Mouse (Mus musculus) layer of hippocampus, postnatal 36 days (tissue): ENCODE results near the gene Ccnyl1. TPM values are rescaled to one million over a fixed set of nuclear protein-coding genes. Genes with fewer than 3 reads are reported as not detected.

Experiments
- DNase-seq, 2 experiments: peaks; one replicate each; pipeline ENCODE4 v3.0.0; 2022
- total RNA-seq, 2 experiments: library from RNA; stranded (reverse); gene quantifications; 2 replicates each; pipeline ENCODE4 v1.2.3; 2021

Ccnyl1 gene
- total RNA-seq, 2 experiments from 2014 or later = 14.1 to 16.9 TPM

DNA sequence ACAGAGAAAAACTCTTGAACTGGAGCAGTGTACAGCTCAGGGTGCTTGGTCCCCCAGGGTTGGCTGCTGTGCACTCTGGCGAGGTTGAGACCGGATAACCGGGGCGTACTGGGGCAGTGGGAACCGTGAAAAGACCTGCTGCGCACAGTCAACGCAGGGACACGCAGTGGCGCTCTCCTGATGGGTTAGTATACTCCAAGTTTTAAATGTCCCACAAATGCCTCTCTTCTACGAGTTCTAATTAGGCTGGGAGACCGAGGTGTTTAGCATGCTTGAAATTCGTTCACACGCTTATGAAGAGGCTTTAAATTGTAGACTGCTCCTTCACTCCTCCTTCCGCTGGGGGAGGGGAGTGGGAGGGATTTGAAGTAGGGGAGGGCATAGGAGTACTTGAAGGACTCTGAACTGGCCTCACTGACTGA, 48.4 kb downstream of the Ccnyl1 start:
- DNase-seq = no peak

DNA sequence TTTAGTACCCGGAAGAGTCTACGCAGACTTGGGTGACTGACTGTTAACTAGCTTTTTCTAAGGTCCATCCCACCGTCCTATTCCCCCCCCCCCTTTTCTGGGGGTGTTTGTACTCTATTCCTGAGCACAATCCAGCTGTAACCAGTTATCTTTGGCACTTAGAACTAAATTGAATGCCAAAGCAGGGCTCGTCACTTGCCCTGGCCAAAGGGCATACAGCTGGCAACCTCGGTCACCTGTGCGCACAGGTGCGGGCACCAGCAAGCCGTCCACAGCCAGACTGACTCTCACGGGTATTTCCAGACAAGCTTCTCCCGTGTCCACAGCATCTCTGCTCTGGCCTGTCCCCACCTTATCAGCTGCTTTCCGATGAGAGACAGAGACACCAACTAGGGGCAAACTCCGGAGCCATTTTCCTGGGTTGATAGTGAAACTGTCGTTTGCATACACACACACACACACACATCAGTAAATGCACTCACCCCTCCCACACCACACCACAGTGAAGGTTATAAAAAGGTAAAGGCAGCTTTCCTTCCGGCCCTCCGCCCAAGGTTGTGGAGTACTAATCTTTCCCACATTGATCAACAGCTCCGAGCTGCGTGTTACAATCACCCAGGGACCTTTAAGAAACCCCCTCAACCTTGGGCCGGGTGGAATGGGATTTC, 52.6 kb downstream of the Ccnyl1 start:
- DNase-seq = no peak

DNA sequence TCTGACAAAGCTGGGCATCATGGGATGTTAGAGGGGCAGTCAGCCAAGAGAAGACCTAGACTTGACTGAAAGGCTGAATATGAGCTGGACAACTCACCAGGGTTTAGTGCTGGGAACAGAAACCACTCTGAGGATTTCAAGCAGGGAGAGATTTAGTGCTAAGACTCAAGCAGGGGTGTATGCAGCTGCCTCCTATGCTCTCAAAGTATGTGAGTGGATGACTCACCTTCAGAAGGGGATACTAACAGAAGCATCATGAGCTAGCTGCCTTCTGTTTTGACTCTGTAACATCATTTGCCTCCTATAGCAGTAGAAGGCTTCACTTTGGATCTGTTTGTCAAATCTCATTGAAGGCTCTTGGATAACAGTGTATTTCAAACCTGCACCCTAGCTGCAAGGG, 54.4 kb downstream of the Ccnyl1 start:
- DNase-seq = no peak

DNA sequence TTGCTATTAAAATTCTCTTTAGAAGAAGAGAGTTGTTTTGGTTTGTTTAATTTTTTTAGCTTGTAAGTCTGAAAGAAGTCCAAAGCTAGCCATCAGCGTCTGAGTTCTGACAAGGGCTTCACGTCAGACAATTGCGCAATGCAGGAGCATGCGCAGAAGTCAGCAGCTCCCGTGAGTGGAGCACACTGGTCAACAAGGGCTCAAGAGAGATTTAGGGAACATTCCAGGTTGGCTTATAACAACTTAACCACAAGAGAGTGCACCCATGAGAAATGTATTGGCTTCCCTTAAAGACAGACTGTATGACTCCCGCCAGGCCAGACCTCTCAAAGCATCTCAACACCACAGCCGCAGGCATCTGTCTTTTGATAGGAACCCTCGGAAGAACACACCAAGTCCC, 62.9 kb downstream of the Ccnyl1 start:
- no peak for DNase-seq

DNA sequence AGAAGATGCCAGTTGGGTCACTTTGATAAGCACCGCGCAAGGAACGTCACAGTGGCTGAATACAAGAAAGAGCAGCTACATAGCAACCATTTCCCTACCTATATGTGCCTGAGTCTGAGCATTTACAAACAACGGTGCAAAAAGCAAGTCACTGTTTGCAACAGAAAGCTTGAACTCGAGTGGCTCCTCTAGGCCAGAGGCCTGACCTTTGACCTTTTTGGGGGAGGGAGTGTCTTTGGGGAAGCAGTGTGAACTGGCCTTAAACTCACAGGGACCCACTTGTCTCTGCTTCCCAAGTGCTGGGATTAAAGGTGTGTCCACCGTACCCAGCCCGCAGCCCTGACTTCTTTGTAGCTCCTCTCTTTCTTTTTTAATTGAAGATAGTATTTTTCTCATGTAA, 63.4 kb downstream of the Ccnyl1 start:
- no peak for DNase-seq

DNA sequence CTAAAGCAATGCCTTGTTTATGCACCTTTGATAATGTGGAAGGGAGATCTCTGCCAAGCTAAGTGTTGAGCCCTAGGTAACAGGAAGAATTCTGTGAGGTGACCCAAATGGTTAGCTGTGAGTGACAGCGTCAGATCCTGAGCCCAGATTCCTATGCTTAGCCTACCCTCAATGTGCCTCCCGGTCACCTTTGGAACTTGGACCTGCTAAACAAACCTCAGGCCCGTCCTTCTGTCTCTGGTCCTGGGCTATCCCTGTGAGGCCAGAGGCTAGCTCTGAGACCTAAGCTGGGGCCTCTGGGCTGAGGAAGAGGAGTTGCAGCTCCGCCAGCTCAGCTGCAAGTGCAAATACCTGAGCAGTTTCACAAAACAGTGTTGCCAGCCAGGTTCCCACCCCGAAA, 64.4 kb downstream of the Ccnyl1 start:
- DNase-seq = no peak

DNA sequence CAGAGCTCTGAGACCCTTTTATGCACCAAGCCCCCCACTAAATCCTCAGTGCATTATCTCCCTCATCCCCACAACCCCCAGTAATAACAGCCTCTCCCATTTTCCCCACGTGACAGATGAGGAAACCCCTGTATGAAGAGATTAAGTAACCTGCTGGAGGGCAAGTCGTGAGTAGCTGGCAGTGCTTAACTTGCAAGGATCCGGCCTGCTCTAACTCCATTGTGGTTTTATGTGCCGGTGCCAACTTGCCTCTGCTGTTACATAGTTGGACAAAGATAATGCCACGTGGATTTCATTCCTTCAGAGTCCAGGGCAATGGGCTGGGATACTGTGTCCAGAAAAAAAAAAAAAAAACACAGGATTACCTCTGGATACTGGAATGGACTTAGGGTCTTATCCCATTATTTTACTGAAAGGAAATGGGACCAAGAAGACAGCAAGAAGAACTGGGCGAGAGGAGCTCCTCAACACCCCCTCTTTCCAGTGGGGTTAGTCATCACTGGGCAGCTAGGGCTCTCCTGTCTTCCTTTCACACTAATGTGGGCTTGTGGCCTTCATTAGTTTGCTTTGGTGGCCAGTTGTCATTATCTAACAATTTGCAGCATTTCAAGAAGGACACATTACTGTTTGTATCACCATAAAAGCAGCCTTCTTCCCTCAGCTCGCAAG, 65.8 kb downstream of the Ccnyl1 start:
- no peak for DNase-seq

DNA sequence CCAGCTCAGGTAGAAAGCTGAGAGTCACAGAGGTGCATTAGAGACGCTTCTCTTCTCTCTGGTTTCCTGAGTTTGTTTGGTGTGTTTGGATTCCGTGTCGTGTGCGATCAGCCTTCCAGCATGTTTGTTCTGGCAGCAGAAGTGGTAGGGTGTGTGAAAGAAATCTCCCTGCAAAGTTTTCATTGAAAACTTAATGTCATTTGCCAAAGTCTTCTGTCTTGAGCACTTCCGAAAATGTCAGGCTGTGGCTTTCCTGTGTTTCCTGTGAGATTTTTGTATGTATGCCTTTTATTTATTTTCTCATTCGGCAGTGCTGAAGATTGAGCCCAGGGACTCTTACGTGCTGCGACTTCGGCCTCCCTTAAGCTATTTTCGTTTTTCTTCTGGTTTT, 66.4 kb downstream of the Ccnyl1 start:
- DNase-seq = no peak

DNA sequence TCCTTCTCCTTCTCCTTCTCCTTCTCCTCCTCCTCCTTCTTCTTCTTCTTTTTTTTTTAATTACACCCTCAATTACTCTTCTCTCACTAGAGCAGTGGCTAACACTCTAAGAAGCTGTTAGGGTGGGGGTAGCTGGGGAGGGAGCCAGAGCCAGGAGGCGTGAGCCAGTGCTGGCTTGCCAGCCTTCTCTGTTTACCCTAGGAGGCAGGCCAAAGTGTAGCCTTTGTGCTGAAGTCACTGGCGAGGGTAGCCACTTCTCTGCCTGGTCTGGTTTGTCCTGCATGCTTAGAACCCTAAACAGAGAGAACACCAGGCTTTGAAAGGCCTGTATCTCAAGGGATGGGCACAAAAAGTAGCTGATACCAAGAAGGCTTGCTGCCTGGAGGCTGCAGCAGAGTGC, 67.0 kb downstream of the Ccnyl1 start:
- DNase-seq = no peak

DNA sequence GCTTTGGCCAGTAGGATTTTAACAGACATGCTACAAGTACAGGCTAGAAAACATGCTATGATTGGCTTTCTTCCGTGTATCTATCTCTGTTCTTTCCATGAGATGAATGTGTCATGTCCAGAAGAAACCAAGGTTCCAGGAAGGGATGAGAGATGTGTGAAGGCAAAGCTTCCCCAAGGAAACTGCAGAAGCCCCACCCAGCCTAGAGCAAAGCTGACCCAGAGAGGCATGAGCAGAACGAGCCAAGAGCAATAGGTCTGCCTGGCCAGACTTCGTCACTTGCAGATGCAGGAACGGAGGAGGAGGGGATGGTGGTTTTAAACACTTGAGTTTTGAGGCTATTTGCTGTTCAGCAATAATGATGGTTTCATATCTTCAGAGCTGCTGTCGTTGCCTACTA, 67.5 kb downstream of the Ccnyl1 start:
- DNase-seq = no peak

DNA sequence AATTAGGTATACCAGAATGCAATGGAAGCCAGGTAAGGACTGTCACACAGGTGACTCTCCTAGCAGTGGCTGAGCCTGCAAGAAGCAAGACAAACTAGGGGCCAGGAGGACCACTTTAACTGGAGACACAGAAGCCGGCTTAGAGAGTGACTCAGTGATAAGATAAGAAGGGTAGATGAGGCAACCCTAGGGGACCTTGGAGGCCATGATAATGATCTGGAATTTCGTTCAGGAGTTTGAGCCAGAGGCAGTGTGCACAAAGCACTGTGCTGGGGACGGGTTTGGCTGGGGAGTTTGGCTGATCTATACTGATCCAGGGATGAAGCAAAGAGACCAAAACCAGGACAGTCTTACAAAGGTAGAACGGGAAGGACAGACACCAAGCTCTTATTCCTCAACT, 71.4 kb downstream of the Ccnyl1 start:
- DNase-seq = no peak

DNA sequence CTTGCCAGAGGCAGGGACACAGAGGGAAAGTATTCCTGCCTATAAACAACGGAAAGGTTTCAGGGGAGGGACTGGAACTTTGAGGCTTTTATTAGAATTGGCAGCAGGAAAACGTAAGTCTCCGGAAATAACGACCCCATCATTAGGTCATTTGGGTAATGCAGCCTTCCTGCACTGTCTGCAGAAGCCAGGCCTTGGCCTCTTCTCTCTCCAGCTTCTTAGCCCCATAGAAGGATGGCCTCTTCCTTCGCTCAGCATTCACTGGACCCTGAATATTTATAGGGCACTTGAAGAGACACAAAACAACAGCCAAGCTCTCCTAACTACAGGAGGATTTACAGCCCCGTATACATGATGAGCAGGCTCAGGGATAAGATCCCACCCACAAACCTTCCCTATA, 79.9 kb downstream of the Ccnyl1 start:
- no peak for DNase-seq

DNA sequence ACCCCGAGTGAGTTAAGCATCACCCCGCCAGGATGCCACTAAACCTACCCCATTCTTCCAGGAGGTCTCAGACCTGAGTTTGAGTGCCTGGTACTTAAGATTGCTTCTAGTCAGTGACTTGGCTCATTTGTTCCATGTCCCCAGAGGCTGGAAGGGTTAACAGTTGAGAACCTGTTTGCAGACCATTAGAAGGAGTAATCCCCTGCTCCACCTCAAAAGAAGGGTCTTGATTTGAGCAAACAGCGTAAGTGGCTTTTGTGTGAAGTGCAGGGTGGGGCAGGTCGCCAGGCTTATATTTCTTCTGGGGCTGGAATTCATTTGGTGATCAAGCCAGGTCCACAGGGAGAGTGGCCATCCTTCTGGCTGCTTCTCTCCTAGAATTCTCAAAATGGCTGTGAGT, 83.0 kb downstream of the Ccnyl1 start:
- DNase-seq = no peak

Other genes starting within 250 kb of the Ccnyl1 start
- gene Creb1, start 157.8 kb upstream of the Ccnyl1 start, total RNA-seq = 10 to 100 TPM; 50.7 to 61.0 TPM
- gene Mettl21a, start 73.2 kb upstream of the Ccnyl1 start, total RNA-seq = 10 to 100 TPM; 11.0 to 12.3 TPM
- gene Fzd5, start 47.3 kb downstream of the Ccnyl1 start, total RNA-seq = under 1 TPM; 0.70 to 0.94 TPM